Mouse (Mus musculus) mammary gland, adult 2 months (tissue): Measurements from ENCODE around the gene Olfr32. TPM values are rescaled to one million over a fixed set of nuclear protein-coding genes. Genes with fewer than 3 reads are reported as not detected.

Experiments
- polyA plus RNA-seq: library from polyadenylated mRNA; depleted of rRNA; stranded (reverse); fragments of >200 nt; gene quantifications from 2 replicates; pipeline ENCODE4 v1.2.3, GENCODE M21; 2012; ENCODE audit warnings: low replicate concordance; rRNA removed

The Olfr32 gene
- not detected in 2 replicates for polyA plus RNA-seq

DNA sequence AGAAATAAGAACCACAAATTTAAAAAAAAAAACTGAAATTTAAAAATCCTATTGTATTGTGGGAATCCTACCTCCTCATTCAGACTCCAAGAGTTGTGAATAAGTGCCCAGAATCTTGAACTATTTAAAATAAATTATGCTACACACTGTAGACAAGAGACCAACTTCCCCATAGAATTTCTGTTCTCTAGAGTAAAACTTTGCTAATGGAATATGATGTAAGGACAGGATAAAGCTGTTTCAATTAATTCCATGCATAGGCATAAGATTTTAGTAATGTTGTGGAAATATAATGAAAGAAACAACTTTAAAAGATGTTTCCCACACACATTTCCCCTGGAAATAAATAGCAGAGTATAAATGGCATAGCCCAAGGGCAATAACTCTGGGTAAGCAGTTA is at the start of gene Olfr32:
Olfr32 (minus strand) TSS at position 101 of the 400 bp plus-strand sequence.

GRCm38 (mm10) chr2:90152991-90153390 is 10.9 kb upstream of the Olfr32 start, which contains the start of gene Olfr1270:
Gene Olfr1270, minus strand, starts transcription at chr2:90153091.

GRCm38 (mm10) chr2:90121312-90121711 is 20.8 kb downstream of the Olfr32 start, which contains the start of gene Olfr1269:
Gene Olfr1269, minus strand, starts transcription at chr2:90121412.

Other genes with a start within 250 kb of the Olfr32 start
- gene Olfr1258, start 215.0 kb downstream of the Olfr32 start, polyA plus RNA-seq = not detected in 2 replicates
- not detected in 2 replicates for gene Olfr1259, start 193.6 kb downstream of the Olfr32 start, polyA plus RNA-seq
- not detected in 2 replicates for gene Olfr1260, start 168.0 kb downstream of the Olfr32 start, polyA plus RNA-seq
- gene Olfr1261, start 151.1 kb downstream of the Olfr32 start, polyA plus RNA-seq = not detected in 2 replicates
- gene Olfr1262, start 142.2 kb downstream of the Olfr32 start, polyA plus RNA-seq = not detected in 2 replicates
- gene Olfr1263, start 130.2 kb downstream of the Olfr32 start, polyA plus RNA-seq = not detected in 2 replicates
- not detected in 2 replicates for gene Olfr1264, start 116.7 kb downstream of the Olfr32 start, polyA plus RNA-seq
- gene Olfr1265, start 107.0 kb downstream of the Olfr32 start, polyA plus RNA-seq = not detected in 2 replicates
- gene Olfr140, start 78.7 kb downstream of the Olfr32 start, polyA plus RNA-seq = not detected in 2 replicates
- gene Olfr1269, start 20.9 kb downstream of the Olfr32 start, polyA plus RNA-seq = not detected in 2 replicates
- gene Olfr1270, start 10.8 kb upstream of the Olfr32 start, polyA plus RNA-seq = not detected in 2 replicates
- not detected in 2 replicates for gene Olfr1506, start 82.2 kb upstream of the Olfr32 start, polyA plus RNA-seq
- not detected in 2 replicates for gene Olfr142, start 115.3 kb upstream of the Olfr32 start, polyA plus RNA-seq
- not detected in 2 replicates for gene Olfr1271, start 128.7 kb upstream of the Olfr32 start, polyA plus RNA-seq
- gene Olfr1272, start 150.5 kb upstream of the Olfr32 start, polyA plus RNA-seq = not detected in 2 replicates
- not detected in 2 replicates for gene Gm13769, start 179.9 kb upstream of the Olfr32 start, polyA plus RNA-seq